Mouse (Mus musculus): ENCODE measurements at regions not wholly inside any gene's neighbourhood (a gene's known extent, or its start where the extent isn't known, plus 50 kb on each side); places are given as distances from the start of the nearest gene placed in this dataset.

DNA sequence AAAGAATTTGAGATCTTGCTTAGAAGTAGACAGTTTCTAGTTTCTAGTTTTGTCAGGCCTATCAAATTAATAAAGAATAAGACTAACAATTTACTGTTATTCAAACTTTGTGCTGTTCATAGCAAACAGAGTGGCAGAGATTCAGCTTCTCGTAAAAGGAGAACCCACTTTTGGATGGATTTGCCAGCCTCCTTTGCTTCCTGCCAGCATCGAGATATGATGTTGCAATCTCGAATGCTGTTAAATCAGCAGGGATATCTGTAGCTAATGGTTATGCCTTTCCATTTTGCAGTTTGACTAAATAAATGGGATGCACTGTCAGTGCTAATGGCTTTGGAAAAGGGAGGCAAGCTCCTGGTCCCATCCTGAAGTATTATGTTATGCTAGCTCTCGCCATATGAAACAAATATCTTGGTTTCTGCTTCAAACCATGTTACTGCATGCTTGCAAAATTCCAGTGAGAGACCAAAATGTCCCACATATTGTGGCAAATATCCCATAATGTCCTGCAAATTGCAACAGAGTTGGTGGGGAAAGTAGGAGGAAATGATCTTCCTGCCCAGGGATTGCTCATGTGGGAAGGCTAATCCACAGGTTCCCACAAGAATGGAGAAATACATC, 199.9 kb upstream of the Zeb2 start:
- 81% methylated on average over 4 of the region's 4 CpGs for WGBS
- no peaks in the 10 kb centered on the region for H3K27me3 ChIP-seq
- H3K36me3 ChIP-seq, result no peaks in the 10 kb centered on the region
- no peak overlapping the region for H3K9ac ChIP-seq
- H3K4me1 ChIP-seq, result no peaks in the 10 kb centered on the region
- H3K4me3 ChIP-seq, result no peak overlapping the region
- no peak for ATAC-seq (ENCODE audit: low FRiP score, low read depth)
- no peak overlapping the region for H3K27ac ChIP-seq
- H3K9me3 ChIP-seq, result no peaks in the 10 kb centered on the region
- no peak overlapping the region for H3K4me2 ChIP-seq (replicated peaks)

DNA sequence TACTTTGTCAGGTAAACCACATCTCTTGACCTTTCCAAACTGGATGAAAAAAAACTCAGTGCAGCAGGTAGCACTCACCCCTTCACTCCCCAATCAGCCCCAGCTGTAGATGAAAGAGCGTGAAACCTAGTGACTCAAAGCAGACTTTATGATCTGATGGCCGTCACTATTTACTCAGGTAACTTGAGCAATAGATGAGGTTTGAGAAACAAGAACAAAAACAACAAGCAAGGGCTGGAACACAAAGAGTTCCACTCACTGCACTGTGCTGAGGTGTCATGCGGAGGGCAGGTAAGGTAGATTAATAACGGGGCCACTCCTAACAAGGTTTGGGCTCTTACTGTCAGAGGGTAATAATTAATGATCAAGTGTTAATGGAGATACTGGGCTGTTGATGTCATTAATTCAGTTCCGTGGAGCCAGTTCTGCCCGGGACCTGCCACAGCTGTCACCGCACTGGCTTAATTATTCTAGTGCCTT, 170.4 kb upstream of the Zeb2 start:
- no peaks in the 10 kb centered on the region for H3K9me3 ChIP-seq
- no peak overlapping the region for H3K4me2 ChIP-seq (replicated peaks)
- H3K27ac ChIP-seq, result no peak overlapping the region
- H3K4me3 ChIP-seq, result no peak overlapping the region
- ATAC-seq (ENCODE audit: low FRiP score, low read depth), result no peak; the same call in 1 of the 2 replicates
- 22% methylated on average over 7 of the region's 7 CpGs for WGBS
- peaks cover 12% of the 10 kb centered on the region; the same call in 1 of the 2 replicates for H3K4me1 ChIP-seq
- H3K36me3 ChIP-seq, result no peaks in the 10 kb centered on the region
- H3K9ac ChIP-seq, result no peak overlapping the region
- no peaks in the 10 kb centered on the region for H3K27me3 ChIP-seq

DNA sequence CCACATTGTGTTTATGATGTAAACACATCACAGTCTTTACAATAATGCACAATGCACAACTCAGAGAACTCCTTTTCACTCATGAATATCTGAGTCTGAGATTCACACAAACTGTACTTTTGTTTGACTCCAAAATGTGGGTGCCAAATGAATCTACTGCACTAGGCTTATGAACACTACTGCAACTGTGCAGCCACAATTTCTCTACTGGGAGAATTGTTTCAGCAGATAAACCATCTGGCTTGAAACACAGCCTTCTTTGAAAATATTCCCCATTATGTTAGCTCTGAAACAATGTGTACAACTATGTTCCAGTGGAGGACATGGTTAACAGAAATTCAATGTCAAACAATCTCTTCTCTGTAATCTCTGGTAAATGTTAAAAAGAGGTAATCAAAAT, 166.6 kb upstream of the Zeb2 start:
- peaks cover 8% of the 10 kb centered on the region; the same call in 1 of the 2 replicates for H3K4me1 ChIP-seq
- H3K27me3 ChIP-seq, result peaks cover 5% of the 10 kb centered on the region; the same call in 1 of the 2 replicates
- H3K27ac ChIP-seq, result no peak overlapping the region
- no peak overlapping the region for H3K4me3 ChIP-seq
- ATAC-seq (ENCODE audit: low FRiP score, low read depth), result no peak
- no peaks in the 10 kb centered on the region for H3K36me3 ChIP-seq
- H3K9me3 ChIP-seq, result no peaks in the 10 kb centered on the region
- no peak overlapping the region for H3K9ac ChIP-seq
- H3K4me2 ChIP-seq (replicated peaks), result no peak overlapping the region

DNA sequence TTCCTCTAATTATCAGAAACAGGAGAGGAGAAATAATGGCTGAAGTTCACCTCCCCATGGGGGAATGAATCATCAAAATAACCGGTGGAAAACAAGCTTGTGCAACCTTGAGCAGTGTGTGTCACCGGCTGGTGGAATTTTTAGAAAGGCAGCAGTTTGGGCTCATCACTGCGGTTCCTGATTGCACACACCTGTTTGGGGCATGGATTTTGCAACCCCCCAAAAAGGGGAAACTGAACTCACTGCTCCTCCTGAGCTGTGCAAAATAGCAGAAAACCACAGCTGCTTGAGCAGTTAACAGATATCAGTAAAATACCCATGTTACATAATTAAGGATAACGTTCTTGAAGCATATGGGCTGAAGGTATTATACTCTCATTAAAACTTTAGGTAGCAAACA, 162.3 kb upstream of the Zeb2 start:
- no peak for ATAC-seq (ENCODE audit: low FRiP score, low read depth)
- H3K4me2 ChIP-seq (replicated peaks), result no peak overlapping the region
- no peak overlapping the region for H3K9ac ChIP-seq
- no peak overlapping the region for H3K27ac ChIP-seq
- H3K36me3 ChIP-seq, result no peaks in the 10 kb centered on the region
- H3K4me1 ChIP-seq, result no peaks in the 10 kb centered on the region
- H3K27me3 ChIP-seq, result peaks cover 5% of the 10 kb centered on the region; the same call in 1 of the 2 replicates
- H3K4me3 ChIP-seq, result no peak overlapping the region
- WGBS, result 70% methylated on average over 4 of the region's 4 CpGs
- no peaks in the 10 kb centered on the region for H3K9me3 ChIP-seq

DNA sequence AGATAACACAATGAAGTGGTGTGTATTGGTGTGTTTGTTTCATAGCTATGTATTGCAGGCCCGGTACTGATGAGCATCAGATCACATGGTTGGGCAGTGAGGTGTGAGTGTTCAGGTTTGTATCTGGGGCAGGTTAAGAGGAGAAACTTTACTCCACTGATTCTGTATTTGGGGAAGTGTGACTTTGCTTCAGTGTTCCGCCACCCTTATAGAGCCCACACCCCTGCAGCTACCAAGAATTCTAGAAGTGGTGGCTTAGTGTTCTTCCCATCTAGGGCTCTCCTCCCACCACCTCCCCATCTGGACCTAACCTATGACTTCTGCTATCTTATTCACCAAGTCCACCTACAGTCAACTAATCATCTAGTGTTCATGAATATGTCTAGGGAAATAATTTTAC, 160.4 kb upstream of the Zeb2 start:
- Histone ChIP-seq H3K27ac (no peak overlapping the region), H3K4me3 (no peak overlapping the region), H3K36me3 (no peaks in the 10 kb centered on the region), H3K4me2 (replicated peaks) (no peak overlapping the region), H3K9me3 (no peaks in the 10 kb centered on the region), H3K27me3 (peaks cover 5% of the 10 kb centered on the region; the same call in 1 of the 2 replicates), H3K4me1 (no peaks in the 10 kb centered on the region), H3K9ac (no peak overlapping the region)
- 93% methylated on average over 2 of the region's 2 CpGs for WGBS
- ATAC-seq (ENCODE audit: low FRiP score, low read depth), result no peak

DNA sequence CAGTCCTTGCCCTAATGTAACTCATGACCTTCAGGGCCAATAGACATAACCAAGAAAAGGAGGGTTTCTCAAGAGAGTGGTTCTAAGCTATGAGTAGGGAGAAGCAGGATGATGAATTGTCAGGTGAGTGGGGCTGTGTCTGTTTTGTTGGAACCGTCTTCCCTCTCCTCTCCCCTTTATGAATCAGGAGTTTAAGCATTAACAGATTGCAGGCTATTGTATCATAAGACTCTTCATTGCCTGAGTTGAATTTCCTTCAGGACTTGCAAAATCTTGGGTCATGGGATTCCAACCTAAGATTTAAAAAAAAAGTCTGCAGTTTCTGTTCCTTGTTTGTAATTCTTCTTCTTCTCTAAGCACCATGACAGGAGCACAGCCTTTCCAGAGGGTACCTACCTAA, 159.5 kb upstream of the Zeb2 start:
- Histone ChIP-seq H3K4me2 (replicated peaks) (no peak overlapping the region), H3K36me3 (no peaks in the 10 kb centered on the region), H3K27ac (no peak overlapping the region), H3K9ac (no peak overlapping the region), H3K4me3 (no peak overlapping the region), H3K9me3 (no peaks in the 10 kb centered on the region), H3K27me3 (peaks cover 5% of the 10 kb centered on the region; the same call in 1 of the 2 replicates), H3K4me1 (no peaks in the 10 kb centered on the region)
- no peak for ATAC-seq (ENCODE audit: low FRiP score, low read depth)
- WGBS, result 76% methylated on average over 1 of the region's 1 CpGs

- Histone ChIP-seq H3K4me1 (no peaks in the 10 kb centered on the region), H3K9ac (no peak overlapping the region)
- WGBS, result 89% methylated on average over 2 of the region's 2 CpGs
These were observed 152.8 kb upstream of the Zeb2 start for GRCm38 (mm10) chr2:45270035-45270434.

GRCm38 (mm10) chr2:45265819-45266218, 148.6 kb upstream of the Zeb2 start:
- 49% methylated on average over 2 of the region's 2 CpGs for WGBS
- Histone ChIP-seq H3K4me2 (replicated peaks) (no peak overlapping the region), H3K27ac (no peak overlapping the region), H3K27me3 (no peaks in the 10 kb centered on the region), H3K4me3 (no peak overlapping the region), H3K36me3 (no peaks in the 10 kb centered on the region), H3K4me1 (no peaks in the 10 kb centered on the region), H3K9me3 (no peaks in the 10 kb centered on the region), H3K9ac (no peak overlapping the region)
- ATAC-seq (ENCODE audit: low FRiP score, low read depth), result no peak

More at GRCm38 (mm10) chr2:45270035-45270434, 152.8 kb upstream of the Zeb2 start:
- ATAC-seq (ENCODE audit: low FRiP score, low read depth), result no peak
- Histone ChIP-seq H3K9me3 (no peaks in the 10 kb centered on the region), H3K4me2 (replicated peaks) (no peak overlapping the region), H3K4me3 (no peak overlapping the region), H3K27me3 (no peaks in the 10 kb centered on the region), H3K36me3 (no peaks in the 10 kb centered on the region), H3K27ac (no peak overlapping the region)

DNA sequence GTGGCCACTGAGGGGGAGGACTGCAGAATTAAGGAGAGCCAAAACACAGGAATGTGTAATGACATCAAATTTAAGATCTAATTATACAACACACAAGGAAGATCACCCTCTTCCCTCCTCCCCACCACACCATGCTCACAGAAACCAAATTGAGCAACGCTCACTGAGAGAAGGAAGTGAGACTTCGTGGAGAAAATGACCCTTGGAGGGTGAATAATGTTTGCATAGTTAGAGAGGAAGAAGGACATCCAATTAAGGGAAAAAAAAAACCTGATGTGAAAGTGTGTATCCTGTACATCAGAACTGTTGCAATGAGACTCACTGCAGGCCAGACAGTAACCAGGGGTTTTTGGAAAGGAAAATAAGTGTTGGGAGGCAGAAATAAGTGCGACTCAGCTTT, 144.8 kb upstream of the Zeb2 start:
- Histone ChIP-seq H3K9ac (no peak overlapping the region), H3K36me3 (no peaks in the 10 kb centered on the region), H3K27me3 (no peaks in the 10 kb centered on the region), H3K4me2 (replicated peaks) (no peak overlapping the region), H3K4me1 (no peaks in the 10 kb centered on the region), H3K4me3 (no peak overlapping the region), H3K9me3 (no peaks in the 10 kb centered on the region), H3K27ac (no peak overlapping the region)
- no peak for ATAC-seq (ENCODE audit: low FRiP score, low read depth)
- WGBS, result 85% methylated on average over 3 of the region's 3 CpGs

GRCm38 (mm10) chr2:45258897-45259296, 141.7 kb upstream of the Zeb2 start:
- Histone ChIP-seq H3K36me3 (no peaks in the 10 kb centered on the region), H3K4me3 (no peak overlapping the region), H3K4me2 (replicated peaks) (no peak overlapping the region), H3K4me1 (no peaks in the 10 kb centered on the region), H3K27me3 (no peaks in the 10 kb centered on the region), H3K9ac (no peak overlapping the region), H3K27ac (no peak overlapping the region), H3K9me3 (no peaks in the 10 kb centered on the region)
- no peak for ATAC-seq (ENCODE audit: low FRiP score, low read depth)
- 29% methylated on average over 3 of the region's 3 CpGs for WGBS

DNA sequence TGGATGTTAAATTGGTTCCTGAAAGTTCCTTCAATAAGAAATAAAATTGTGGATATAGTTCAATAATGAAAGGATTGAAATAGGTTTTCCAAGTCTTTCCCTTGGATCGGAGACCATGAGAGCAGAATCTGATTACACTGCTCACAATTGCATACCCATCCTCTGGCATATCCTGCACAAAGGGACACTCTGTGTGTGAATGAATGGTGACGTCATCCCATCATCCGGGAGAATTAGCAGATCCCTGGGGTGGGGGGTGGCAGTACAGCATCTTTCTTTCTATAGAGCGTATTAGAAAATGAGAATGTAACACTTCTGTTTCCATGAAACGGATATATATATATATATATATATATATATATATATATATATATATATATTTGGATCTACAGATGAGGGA, 139.2 kb upstream of the Zeb2 start:
- Histone ChIP-seq H3K9ac (no peak overlapping the region), H3K36me3 (no peaks in the 10 kb centered on the region), H3K4me1 (peaks cover 3% of the 10 kb centered on the region; the same call in 1 of the 2 replicates), H3K27ac (no peak overlapping the region), H3K9me3 (no peaks in the 10 kb centered on the region), H3K27me3 (no peaks in the 10 kb centered on the region), H3K4me3 (no peak overlapping the region), H3K4me2 (replicated peaks) (no peak overlapping the region)
- no peak for ATAC-seq (ENCODE audit: low FRiP score, low read depth)
- 91% methylated on average over 5 of the region's 5 CpGs for WGBS

GRCm38 (mm10) chr2:45253936-45254335, 136.7 kb upstream of the Zeb2 start:
- no peak overlapping the region for H3K4me3 ChIP-seq
- no peaks in the 10 kb centered on the region for H3K27me3 ChIP-seq
- 31% methylated on average over 4 of the region's 4 CpGs for WGBS
- H3K9me3 ChIP-seq, result no peaks in the 10 kb centered on the region
- H3K9ac ChIP-seq, result no peak overlapping the region
- H3K4me1 ChIP-seq, result peaks cover 3% of the 10 kb centered on the region; the same call in 1 of the 2 replicates
- H3K4me2 ChIP-seq (replicated peaks), result no peak overlapping the region
- H3K36me3 ChIP-seq, result no peaks in the 10 kb centered on the region
- no peak for ATAC-seq (ENCODE audit: low FRiP score, low read depth)
- no peak overlapping the region for H3K27ac ChIP-seq

GRCm38 (mm10) chr2:45252321-45252720, 135.1 kb upstream of the Zeb2 start:
- peaks cover 3% of the 10 kb centered on the region; the same call in 1 of the 2 replicates for H3K4me1 ChIP-seq
- H3K9ac ChIP-seq, result no peak overlapping the region
- no peak for ATAC-seq (ENCODE audit: low FRiP score, low read depth)
- H3K27ac ChIP-seq, result no peak overlapping the region
- WGBS, result 62% methylated on average over 4 of the region's 4 CpGs
- no peak overlapping the region for H3K4me3 ChIP-seq
- no peak overlapping the region for H3K4me2 ChIP-seq (replicated peaks)
- H3K9me3 ChIP-seq, result no peaks in the 10 kb centered on the region
- no peaks in the 10 kb centered on the region for H3K36me3 ChIP-seq
- H3K27me3 ChIP-seq, result no peaks in the 10 kb centered on the region
